Mouse (Mus musculus): ENCODE measurements around the gene Casq2. TPM values are rescaled to one million over a fixed set of nuclear protein-coding genes. Genes with fewer than 3 reads are reported as not detected.

The Casq2 gene
- polyA plus RNA-seq, 1 experiment from 2014 or later, result 0.82 TPM

GRCm38 (mm10) chr3:102055878-102056277, 30.3 kb upstream of the Casq2 start:
- no peaks in the 10 kb centered on the region for H3K27me3 ChIP-seq (ENCODE audit: control insufficient read depth, insufficient read depth, low read depth, low read length)
- H3K9me3 ChIP-seq (replicated peaks; ENCODE audit: control insufficient read depth, low read length, poor library complexity, severe bottlenecking), result no peaks in the 10 kb centered on the region
- no peak overlapping the region for H3K4me3 ChIP-seq (ENCODE audit: low read depth, low read length)
- H3K9ac ChIP-seq (ENCODE audit: low read depth, low read length), result no peak overlapping the region
- H3K36me3 ChIP-seq (ENCODE audit: control insufficient read depth, insufficient read depth, low read length), result no peaks in the 10 kb centered on the region
- no peak for ATAC-seq
- 0 out of 2 replicates have a peak overlapping the region, but pooled peaks have one; percentile 17 for H3K27ac ChIP-seq (ENCODE audit: low read length)
- no peak overlapping the region for H3K4me2 ChIP-seq (ENCODE audit: low read length)
- WGBS, result 9% methylated on average over 4 of the region's 4 CpGs
- H3K4me1 ChIP-seq (ENCODE audit: control insufficient read depth, insufficient read depth, low read length), result peaks cover 7% of the 10 kb centered on the region

GRCm38 (mm10) chr3:102060065-102060464, 26.1 kb upstream of the Casq2 start:
- Histone ChIP-seq H3K36me3 (ENCODE audit: control insufficient read depth, insufficient read depth, low read length) (no peaks in the 10 kb centered on the region), H3K4me1 (ENCODE audit: control insufficient read depth, insufficient read depth, low read length) (peaks cover 3% of the 10 kb centered on the region; the same call in 1 of the 2 replicates)
- WGBS, result 75% methylated on average over 6 of the region's 6 CpGs

GRCm38 (mm10) chr3:102061923-102062670, 24.1 kb upstream of the Casq2 start:
- peak; percentile 64; the same call in 1 of the 2 replicates for ATAC-seq

More at GRCm38 (mm10) chr3:102060065-102060464, 26.1 kb upstream of the Casq2 start:
- H3K27ac ChIP-seq (ENCODE audit: low read length), result no peak overlapping the region
- H3K27me3 ChIP-seq (ENCODE audit: control insufficient read depth, insufficient read depth, low read depth, low read length), result no peaks in the 10 kb centered on the region
- no peak for ATAC-seq
- H3K4me2 ChIP-seq (ENCODE audit: low read length), result no peak overlapping the region
- no peak overlapping the region for H3K9ac ChIP-seq (ENCODE audit: low read depth, low read length)
- H3K9me3 ChIP-seq (replicated peaks; ENCODE audit: control insufficient read depth, low read length, poor library complexity, severe bottlenecking), result no peaks in the 10 kb centered on the region
- H3K4me3 ChIP-seq (ENCODE audit: low read depth, low read length), result no peak overlapping the region

GRCm38 (mm10) chr3:102062671-102063010, 23.6 kb upstream of the Casq2 start:
- Histone ChIP-seq H3K4me1 (ENCODE audit: control insufficient read depth, insufficient read depth, low read length) (no peaks in the 10 kb centered on the region), H3K4me2 (ENCODE audit: low read length) (no peak overlapping the region), H3K9ac (ENCODE audit: low read depth, low read length) (no peak overlapping the region), H3K36me3 (ENCODE audit: control insufficient read depth, insufficient read depth, low read length) (no peaks in the 10 kb centered on the region), H3K27me3 (ENCODE audit: control insufficient read depth, insufficient read depth, low read depth, low read length) (no peaks in the 10 kb centered on the region), H3K4me3 (ENCODE audit: low read depth, low read length) (no peak overlapping the region), H3K27ac (ENCODE audit: low read length) (no peak overlapping the region), H3K9me3 (replicated peaks; ENCODE audit: control insufficient read depth, low read length, poor library complexity, severe bottlenecking) (no peaks in the 10 kb centered on the region)
- WGBS, result 31% methylated on average over 8 of the region's 8 CpGs
- no peak for ATAC-seq

More at GRCm38 (mm10) chr3:102061923-102062670, 24.1 kb upstream of the Casq2 start:
- H3K9me3 ChIP-seq (replicated peaks; ENCODE audit: control insufficient read depth, low read length, poor library complexity, severe bottlenecking), result no peaks in the 10 kb centered on the region
- 43% methylated on average over 14 of the region's 14 CpGs for WGBS
- H3K27me3 ChIP-seq (ENCODE audit: control insufficient read depth, insufficient read depth, low read depth, low read length), result no peaks in the 10 kb centered on the region
- H3K4me1 ChIP-seq (ENCODE audit: control insufficient read depth, insufficient read depth, low read length), result no peaks in the 10 kb centered on the region
- H3K4me3 ChIP-seq (ENCODE audit: low read depth, low read length), result no peak overlapping the region
- H3K27ac ChIP-seq (ENCODE audit: low read length), result no peak overlapping the region
- H3K4me2 ChIP-seq (ENCODE audit: low read length), result no peak overlapping the region
- no peaks in the 10 kb centered on the region for H3K36me3 ChIP-seq (ENCODE audit: control insufficient read depth, insufficient read depth, low read length)
- H3K9ac ChIP-seq (ENCODE audit: low read depth, low read length), result no peak overlapping the region

- Histone ChIP-seq H3K36me3 (ENCODE audit: control insufficient read depth, insufficient read depth, low read length) (no peaks in the 10 kb centered on the region), H3K27ac (ENCODE audit: low read length) (no peak overlapping the region), H3K9ac (ENCODE audit: low read depth, low read length) (no peak overlapping the region), H3K4me2 (ENCODE audit: low read length) (no peak overlapping the region), H3K27me3 (ENCODE audit: control insufficient read depth, insufficient read depth, low read depth, low read length) (no peaks in the 10 kb centered on the region), H3K9me3 (replicated peaks; ENCODE audit: control insufficient read depth, low read length, poor library complexity, severe bottlenecking) (no peaks in the 10 kb centered on the region), H3K4me1 (ENCODE audit: control insufficient read depth, insufficient read depth, low read length) (no peaks in the 10 kb centered on the region), H3K4me3 (ENCODE audit: low read depth, low read length) (no peak overlapping the region)
- no peak for ATAC-seq
- 77% methylated on average over 10 of the region's 10 CpGs for WGBS
These were observed 22.7 kb upstream of the Casq2 start for GRCm38 (mm10) chr3:102063273-102064120.

GRCm38 (mm10) chr3:102064566-102064965, 21.6 kb upstream of the Casq2 start:
- Histone ChIP-seq H3K4me2 (ENCODE audit: low read length) (no peak overlapping the region), H3K4me1 (ENCODE audit: control insufficient read depth, insufficient read depth, low read length) (no peaks in the 10 kb centered on the region), H3K9ac (ENCODE audit: low read depth, low read length) (no peak overlapping the region), H3K36me3 (ENCODE audit: control insufficient read depth, insufficient read depth, low read length) (no peaks in the 10 kb centered on the region), H3K27me3 (ENCODE audit: control insufficient read depth, insufficient read depth, low read depth, low read length) (no peaks in the 10 kb centered on the region), H3K4me3 (ENCODE audit: low read depth, low read length) (no peak overlapping the region), H3K9me3 (replicated peaks; ENCODE audit: control insufficient read depth, low read length, poor library complexity, severe bottlenecking) (no peaks in the 10 kb centered on the region), H3K27ac (ENCODE audit: low read length) (no peak overlapping the region)
- WGBS, result 82% methylated on average over 6 of the region's 6 CpGs
- ATAC-seq, result no peak

GRCm38 (mm10) chr3:102067306-102067705, 18.9 kb upstream of the Casq2 start:
- no peak overlapping the region for H3K27ac ChIP-seq (ENCODE audit: low read length)
- H3K36me3 ChIP-seq (ENCODE audit: control insufficient read depth, insufficient read depth, low read length), result no peaks in the 10 kb centered on the region
- no peak for ATAC-seq
- no peaks in the 10 kb centered on the region for H3K4me1 ChIP-seq (ENCODE audit: control insufficient read depth, insufficient read depth, low read length)
- no peaks in the 10 kb centered on the region for H3K9me3 ChIP-seq (replicated peaks; ENCODE audit: control insufficient read depth, low read length, poor library complexity, severe bottlenecking)
- H3K4me3 ChIP-seq (ENCODE audit: low read depth, low read length), result no peak overlapping the region
- H3K27me3 ChIP-seq (ENCODE audit: control insufficient read depth, insufficient read depth, low read depth, low read length), result no peaks in the 10 kb centered on the region
- 48% methylated on average over 1 of the region's 1 CpGs for WGBS
- no peak overlapping the region for H3K4me2 ChIP-seq (ENCODE audit: low read length)
- H3K9ac ChIP-seq (ENCODE audit: low read depth, low read length), result no peak overlapping the region

- H3K36me3 ChIP-seq (ENCODE audit: control insufficient read depth, insufficient read depth, low read length), result no peaks in the 10 kb centered on the region
- H3K27ac ChIP-seq (ENCODE audit: low read length), result no peak overlapping the region
- no peaks in the 10 kb centered on the region for H3K4me1 ChIP-seq (ENCODE audit: control insufficient read depth, insufficient read depth, low read length)
- H3K27me3 ChIP-seq (ENCODE audit: control insufficient read depth, insufficient read depth, low read depth, low read length), result no peaks in the 10 kb centered on the region
- no peaks in the 10 kb centered on the region for H3K9me3 ChIP-seq (replicated peaks; ENCODE audit: control insufficient read depth, low read length, poor library complexity, severe bottlenecking)
- H3K4me3 ChIP-seq (ENCODE audit: low read depth, low read length), result no peak overlapping the region
- no peak overlapping the region for H3K9ac ChIP-seq (ENCODE audit: low read depth, low read length)
- ATAC-seq, result no peak
- 96% methylated on average over 2 of the region's 2 CpGs for WGBS
- H3K4me2 ChIP-seq (ENCODE audit: low read length), result no peak overlapping the region
These were observed 18.4 kb upstream of the Casq2 start for GRCm38 (mm10) chr3:102067861-102068260.

GRCm38 (mm10) chr3:102069260-102069659, 17.0 kb upstream of the Casq2 start:
- no peak overlapping the region for H3K27ac ChIP-seq (ENCODE audit: low read length)
- H3K4me3 ChIP-seq (ENCODE audit: low read depth, low read length), result no peak overlapping the region
- no peaks in the 10 kb centered on the region for H3K36me3 ChIP-seq (ENCODE audit: control insufficient read depth, insufficient read depth, low read length)
- ATAC-seq, result no peak
- no peaks in the 10 kb centered on the region for H3K9me3 ChIP-seq (replicated peaks; ENCODE audit: control insufficient read depth, low read length, poor library complexity, severe bottlenecking)
- no peak overlapping the region for H3K4me2 ChIP-seq (ENCODE audit: low read length)
- 89% methylated on average over 4 of the region's 4 CpGs for WGBS
- H3K9ac ChIP-seq (ENCODE audit: low read depth, low read length), result no peak overlapping the region
- no peaks in the 10 kb centered on the region for H3K27me3 ChIP-seq (ENCODE audit: control insufficient read depth, insufficient read depth, low read depth, low read length)
- H3K4me1 ChIP-seq (ENCODE audit: control insufficient read depth, insufficient read depth, low read length), result no peaks in the 10 kb centered on the region

All from midbrain, embryonic 16.5 days (tissue).